Mouse (Mus musculus) heart, postnatal 0 days (tissue): ENCODE measurements at regions not wholly inside any gene's neighbourhood (a gene's known extent, or its start where the extent isn't known, plus 50 kb on each side); places are given as distances from the start of the nearest gene placed in this dataset.

Experiments
- ATAC-seq: fragments of 200-750 bp; cut with Nextera tagmentation; 2 replicates; pipeline ENCODE4 v1.8.0; 2017; ENCODE audit warnings: low read depth, moderate number of reproducible peaks, moderate library complexity; ENCODE audit not compliant: insufficient read depth
- DNase-seq: peaks from one replicate; pipeline ENCODE4 v3.0.0-alpha.2; 2016; ENCODE audit warnings: low spot score
- H3K27ac ChIP-seq: fragments of 300-500 bp; sonication (generic); 2 replicates; pipeline ENCODE4 v1.5.1; 2014; ENCODE audit warnings: low read depth, mild to moderate bottlenecking
- H3K27me3 ChIP-seq: fragments of 300-500 bp; sonication (generic); 2 replicates; pipeline ENCODE4 v1.6.1; 2014; ENCODE audit warnings: low read length, mixed read lengths; ENCODE audit not compliant: control insufficient read depth, insufficient read depth
- H3K36me3 ChIP-seq: fragments of 300-500 bp; sonication (generic); replicated peaks from 2 replicates; pipeline ENCODE4 v1.6.1; 2014; ENCODE audit warnings: low read length, mixed read lengths; ENCODE audit not compliant: control insufficient read depth, insufficient read depth
- H3K4me1 ChIP-seq: fragments of 300-500 bp; sonication (generic); 2 replicates; pipeline ENCODE4 v1.6.1; 2014; ENCODE audit warnings: antibody characterized with exemption; ENCODE audit not compliant: control insufficient read depth, insufficient read depth
- H3K4me2 ChIP-seq: fragments of 300-500 bp; sonication (generic); 2 replicates; pipeline ENCODE4 v1.6.1; 2014; ENCODE audit warnings: low read depth, mild to moderate bottlenecking, low read length, moderate library complexity
- H3K4me3 ChIP-seq: fragments of 300-500 bp; sonication (generic); 2 replicates; pipeline ENCODE4 v1.5.1; 2014; ENCODE audit warnings: low read depth, low read length
- H3K9ac ChIP-seq: fragments of 300-500 bp; sonication (generic); replicated peaks from 2 replicates; pipeline ENCODE4 v1.6.1; 2014; ENCODE audit warnings: low read depth, low read length, mixed read lengths
- H3K9me3 ChIP-seq: fragments of 300-500 bp; sonication (generic); replicated peaks from 2 replicates; pipeline ENCODE4 v1.6.1; 2016; ENCODE audit warnings: low read length; ENCODE audit not compliant: control insufficient read depth
- CTCF ChIP-seq: IDR thresholded peaks from 2 replicates; pipeline ENCODE4 v1.5.1; 2016; ENCODE audit warnings: antibody characterized with exemption, control low read depth, low read depth
- EP300 ChIP-seq: IDR thresholded peaks from 2 replicates; pipeline ENCODE4 v1.6.1; 2016; ENCODE audit warnings: antibody characterized with exemption, low read depth
- WGBS: fragments of 180-500 bp; shearing (Covaris S2); extraction: QIAGEN DNeasy Blood & Tissue Kit; methylation state at CpG from one replicate; pipeline ENCODE4 v1.1.7; 2014; 5-methylcytosine and 5-hydroxymethylcytosine counted together

DNA sequence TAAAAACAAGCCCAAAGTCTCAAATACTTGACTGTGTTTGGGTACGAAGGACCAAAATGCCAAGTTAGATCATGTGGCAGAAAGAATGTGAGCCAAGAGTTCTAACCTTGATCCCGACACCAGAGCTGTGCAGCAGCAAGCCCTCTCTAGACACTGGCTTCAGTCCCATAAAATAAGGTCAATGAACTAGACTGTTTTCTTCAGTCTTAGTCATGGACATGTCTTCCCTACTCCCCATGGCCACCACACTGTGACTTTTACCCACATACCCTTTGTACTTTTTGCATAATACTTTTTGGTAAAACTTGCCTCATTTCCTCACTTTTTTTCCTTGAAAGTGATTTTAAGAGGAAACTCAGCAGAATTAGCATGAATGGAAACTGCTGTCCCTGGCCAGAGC is 74.9 kb upstream of the Gm26657 start:
- 74% methylated on average over 2 of the region's 2 CpGs for WGBS
- Histone ChIP-seq H3K27ac (no peak overlapping the region), H3K9ac (no peak overlapping the region), H3K27me3 (no peaks in the 10 kb centered on the region), H3K4me1 (no peaks in the 10 kb centered on the region), H3K4me3 (no peak overlapping the region), H3K4me2 (no peak overlapping the region), H3K36me3 (no peaks in the 10 kb centered on the region), H3K9me3 (no peaks in the 10 kb centered on the region)
- no peak for DNase-seq
- ATAC-seq = no peak
- TF ChIP-seq EP300 = no peak
- TF ChIP-seq CTCF = no peak

DNA sequence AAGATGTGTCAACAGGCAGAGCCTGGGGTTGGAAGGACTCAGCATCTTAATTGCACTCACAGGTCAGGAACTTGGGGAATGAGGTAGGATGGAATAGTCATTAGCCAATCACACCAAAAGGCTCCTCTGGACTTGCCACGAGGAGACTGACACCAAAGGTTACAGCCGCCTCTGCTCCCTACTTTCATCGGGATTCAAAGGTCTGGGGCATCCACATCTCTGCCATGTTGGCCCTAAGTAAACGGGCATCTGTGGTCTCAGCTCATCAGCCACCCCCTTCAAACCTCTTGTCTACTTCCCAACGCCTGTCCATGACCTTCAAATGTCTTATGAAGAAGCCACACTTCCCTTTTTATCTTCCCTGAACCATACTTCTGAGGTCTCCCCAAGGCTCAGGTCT is 78.1 kb upstream of the Gm26657 start:
- no peak for TF ChIP-seq CTCF
- 65% methylated on average over 5 of the region's 5 CpGs for WGBS
- Histone ChIP-seq H3K4me3 (no peak overlapping the region), H3K36me3 (no peaks in the 10 kb centered on the region), H3K4me1 (no peaks in the 10 kb centered on the region), H3K9me3 (no peaks in the 10 kb centered on the region), H3K27ac (no peak overlapping the region), H3K4me2 (no peak overlapping the region), H3K9ac (no peak overlapping the region), H3K27me3 (no peaks in the 10 kb centered on the region)
- no peak for DNase-seq
- ATAC-seq = no peak

DNA sequence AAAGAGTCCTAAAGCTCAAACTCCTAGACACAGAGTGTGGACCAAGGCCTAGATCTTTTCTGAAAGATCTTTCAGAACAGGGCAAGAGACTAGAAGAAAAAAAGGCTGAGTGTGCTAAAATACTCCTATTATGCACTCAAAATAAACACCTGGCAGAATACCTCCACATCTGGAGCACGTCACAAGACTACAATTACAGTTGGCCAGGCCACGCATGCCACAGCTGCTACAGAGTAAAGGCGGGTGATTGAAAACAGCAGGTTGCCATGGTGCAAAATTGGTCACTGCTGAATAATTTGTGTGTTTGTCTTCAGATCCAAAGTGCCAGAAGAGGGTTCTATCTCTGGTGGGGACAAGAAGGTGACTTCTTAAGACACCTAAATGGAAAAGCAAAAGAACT is 82.8 kb upstream of the Gm26657 start:
- H3K4me3 ChIP-seq = no peak overlapping the region
- no peak overlapping the region for H3K4me2 ChIP-seq
- no peak overlapping the region for H3K27ac ChIP-seq
- no peaks in the 10 kb centered on the region for H3K27me3 ChIP-seq
- ATAC-seq (no peak), DNase-seq (no peak)
- no peak for TF ChIP-seq EP300
- no peak for TF ChIP-seq CTCF
- WGBS = 89% methylated on average over 3 of the region's 3 CpGs
- no peaks in the 10 kb centered on the region for H3K36me3 ChIP-seq
- no peaks in the 10 kb centered on the region for H3K9me3 ChIP-seq
- no peak overlapping the region for H3K9ac ChIP-seq
- no peaks in the 10 kb centered on the region for H3K4me1 ChIP-seq

DNA sequence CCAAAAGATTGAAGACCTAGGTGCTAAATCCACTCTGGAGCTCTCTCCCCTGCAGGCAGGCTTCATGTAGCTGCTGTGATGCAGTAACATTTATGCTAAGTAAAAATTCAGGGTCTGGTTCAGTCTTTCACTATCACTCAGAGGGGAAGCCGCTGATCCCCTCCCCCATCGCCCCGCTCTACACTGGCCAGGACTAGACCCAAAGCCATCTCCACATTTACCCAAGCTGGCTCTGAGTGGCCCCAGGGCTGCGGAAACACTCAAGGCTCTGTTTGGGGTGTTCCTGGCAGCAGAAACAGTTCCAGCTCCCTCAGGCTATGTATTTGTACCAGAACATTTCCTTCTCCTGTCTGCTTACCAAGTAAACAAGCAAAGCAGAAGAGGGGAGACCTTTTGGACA is 85.5 kb upstream of the Gm26657 start:
- Histone ChIP-seq H3K27ac (no peak overlapping the region), H3K4me3 (no peak overlapping the region), H3K4me2 (no peak overlapping the region), H3K4me1 (no peaks in the 10 kb centered on the region), H3K36me3 (no peaks in the 10 kb centered on the region), H3K27me3 (no peaks in the 10 kb centered on the region), H3K9ac (no peak overlapping the region), H3K9me3 (no peaks in the 10 kb centered on the region)
- TF ChIP-seq EP300 = no peak
- TF ChIP-seq CTCF = no peak
- no peak for DNase-seq
- no peak for ATAC-seq
- WGBS = 83% methylated on average over 4 of the region's 4 CpGs

DNA sequence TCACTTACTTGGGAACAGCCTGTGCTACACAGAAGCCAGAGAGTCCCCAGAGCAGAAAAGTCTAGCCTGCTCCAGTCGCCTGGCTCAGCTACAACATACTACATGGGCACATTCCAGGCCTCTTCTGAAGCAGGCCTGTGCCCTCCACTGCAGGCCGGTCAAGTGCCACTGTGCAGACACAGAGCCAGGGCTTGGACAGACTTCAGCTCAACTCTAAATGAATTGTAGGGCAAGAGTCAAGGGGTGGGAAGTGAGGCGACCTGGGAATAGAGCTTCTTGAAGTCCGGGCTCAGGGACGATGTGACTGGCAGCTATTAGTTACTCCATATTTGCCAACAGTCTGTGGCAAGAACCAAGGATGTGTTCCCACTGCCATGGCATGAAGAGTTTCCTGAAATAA is 87.1 kb upstream of the Gm26657 start:
- H3K9ac ChIP-seq = no peak overlapping the region
- 51% methylated on average over 5 of the region's 5 CpGs for WGBS
- H3K27me3 ChIP-seq = no peaks in the 10 kb centered on the region
- H3K36me3 ChIP-seq = no peaks in the 10 kb centered on the region
- H3K4me2 ChIP-seq = no peak overlapping the region
- no peak overlapping the region; the same call in 1 of the 2 replicates for H3K27ac ChIP-seq
- no peaks in the 10 kb centered on the region for H3K9me3 ChIP-seq
- DNase-seq (no peak), ATAC-seq (peak; percentile 51)
- TF ChIP-seq EP300 = no peak
- TF ChIP-seq CTCF = no peak
- H3K4me1 ChIP-seq = no peaks in the 10 kb centered on the region
- no peak overlapping the region for H3K4me3 ChIP-seq

DNA sequence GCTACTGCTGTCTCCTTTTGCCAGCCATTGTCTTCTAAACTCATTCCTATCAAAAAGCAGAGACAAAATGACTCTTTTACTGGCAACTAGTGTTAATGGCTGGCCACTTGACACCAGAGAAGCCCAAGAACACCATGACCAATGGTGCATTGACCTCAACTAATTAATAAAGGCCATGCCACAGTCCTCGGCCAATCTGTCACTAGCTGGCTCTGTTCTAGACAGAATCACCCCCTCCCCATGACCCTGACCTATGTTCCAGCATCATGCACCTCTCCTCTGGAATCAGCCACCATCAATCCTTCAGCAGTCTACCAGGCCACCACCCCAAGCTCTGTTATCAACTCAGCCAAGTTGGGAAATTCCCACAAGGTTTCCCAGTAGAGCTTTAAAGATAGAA is 90.1 kb upstream of the Gm26657 start:
- TF ChIP-seq EP300 (no peak), CTCF (no peak)
- 78% methylated on average over 1 of the region's 1 CpGs for WGBS
- no peaks in the 10 kb centered on the region for H3K36me3 ChIP-seq
- H3K27ac ChIP-seq = no peak overlapping the region
- H3K4me1 ChIP-seq = no peaks in the 10 kb centered on the region
- DNase-seq (no peak), ATAC-seq (no peak)
- H3K27me3 ChIP-seq = no peaks in the 10 kb centered on the region
- no peak overlapping the region for H3K9ac ChIP-seq
- H3K9me3 ChIP-seq = no peaks in the 10 kb centered on the region
- no peak overlapping the region for H3K4me2 ChIP-seq
- no peak overlapping the region for H3K4me3 ChIP-seq
